Mouse (Mus musculus) liver, adult 2 months (tissue): Measurements from ENCODE around the gene Il12rb1. TPM values are rescaled to one million over a fixed set of nuclear protein-coding genes. Genes with fewer than 3 reads are reported as not detected.
A peak's percentile ranks its signal among the peaks of the same experiment; 100 is the strongest.

Source experiments
- DNase-seq: peaks from one replicate; pipeline ENCODE4 v3.0.0-alpha.2; 2011; ENCODE audit warnings: low read depth, low spot score; ENCODE audit errors: extremely low read depth
- H3K27ac ChIP-seq: fragments of 200-500 bp; replicated peaks from 2 replicates; pipeline ENCODE4 v1.5.1; 2012; ENCODE audit warnings: low read depth, mild to moderate bottlenecking, control low read depth, inconsistent platforms, low read length; ENCODE audit not compliant: insufficient read depth
- H3K27me3 ChIP-seq: fragments of 200-500 bp; 2 replicates; pipeline ENCODE4 v1.6.1; 2012; ENCODE audit warnings: mild to moderate bottlenecking, moderate library complexity, low read length, inconsistent platforms; ENCODE audit not compliant: control insufficient read depth, insufficient read depth
- H3K36me3 ChIP-seq: fragments of 200-500 bp; 2 replicates; pipeline ENCODE4 v1.6.1; 2012; ENCODE audit warnings: low read length, inconsistent platforms; ENCODE audit not compliant: control insufficient read depth, insufficient read depth
- H3K4me1 ChIP-seq: fragments of 200-500 bp; 2 replicates; pipeline ENCODE4 v1.6.1; 2011; ENCODE audit warnings: low read length; ENCODE audit not compliant: control insufficient read depth, insufficient read depth
- H3K4me3 ChIP-seq: fragments of 200-500 bp; 2 replicates; pipeline ENCODE4 v1.5.1; 2011; ENCODE audit warnings: low read depth, mild to moderate bottlenecking, control low read depth, low read length, moderate library complexity; ENCODE audit not compliant: insufficient read depth
- H3K79me2 ChIP-seq: fragments of 200-500 bp; 2 replicates; pipeline ENCODE4 v1.6.1; 2012; ENCODE audit warnings: inconsistent platforms, mild to moderate bottlenecking, low read length, moderate library complexity; ENCODE audit not compliant: control insufficient read depth, insufficient read depth
- H3K9ac ChIP-seq: fragments of 200-500 bp; 2 replicates; pipeline ENCODE4 v1.6.1; 2012; ENCODE audit warnings: low read depth, mild to moderate bottlenecking, control low read depth, inconsistent platforms, low read length
- CTCF ChIP-seq: fragments of 200-500 bp; IDR thresholded peaks from 2 replicates; pipeline ENCODE4 v1.5.1; 2011; ENCODE audit warnings: low read depth, low read length, control low read depth
- POLR2A ChIP-seq: fragments of 200-500 bp; IDR thresholded peaks from 2 replicates; pipeline ENCODE4 v1.6.1; 2011; ENCODE audit warnings: low read length, control low read depth; ENCODE audit not compliant: insufficient read depth; ENCODE audit errors: extremely low read depth
- WGBS: fragments of 180-500 bp; shearing (Covaris S2); methylation state at CpG from one replicate; pipeline ENCODE4 v1.1.7; 2018; 5-methylcytosine and 5-hydroxymethylcytosine counted together
- polyA plus RNA-seq: library from polyadenylated mRNA; depleted of rRNA; stranded (reverse); fragments of >200 nt; gene quantifications from 2 replicates; pipeline ENCODE4 v1.2.3, GENCODE M21; 2012
- total RNA-seq: library from RNA; depleted of rRNA; stranded (reverse); fragments of >200 nt; gene quantifications from 2 replicates; pipeline ENCODE4 v1.2.3, GENCODE M21; 2014

The Il12rb1 gene
- total and polyA plus RNA-seq, 2 experiments = 0.34 to 0.37 TPM

- Histone ChIP-seq H3K9ac (peak overlapping the region; percentile 79), H3K4me1 (peaks cover 17% of the 10 kb centered on the region), H3K36me3 (no peaks in the 10 kb centered on the region), H3K27ac (peak overlapping the region; percentile 42), H3K79me2 (peaks cover 3% of the 10 kb centered on the region; the same call in 1 of the 2 replicates), H3K4me3 (peak overlapping the region; percentile 71), H3K27me3 (no peaks in the 10 kb centered on the region)
- no peak for TF ChIP-seq POLR2A
- TF ChIP-seq CTCF = no peak
- DNase-seq = no peak
- 2% methylated on average over 47 of the region's 47 CpGs for WGBS
These were observed 4.3 kb upstream of the Il12rb1 start for GRCm38 (mm10) chr8:70803761-70804480.

DNA sequence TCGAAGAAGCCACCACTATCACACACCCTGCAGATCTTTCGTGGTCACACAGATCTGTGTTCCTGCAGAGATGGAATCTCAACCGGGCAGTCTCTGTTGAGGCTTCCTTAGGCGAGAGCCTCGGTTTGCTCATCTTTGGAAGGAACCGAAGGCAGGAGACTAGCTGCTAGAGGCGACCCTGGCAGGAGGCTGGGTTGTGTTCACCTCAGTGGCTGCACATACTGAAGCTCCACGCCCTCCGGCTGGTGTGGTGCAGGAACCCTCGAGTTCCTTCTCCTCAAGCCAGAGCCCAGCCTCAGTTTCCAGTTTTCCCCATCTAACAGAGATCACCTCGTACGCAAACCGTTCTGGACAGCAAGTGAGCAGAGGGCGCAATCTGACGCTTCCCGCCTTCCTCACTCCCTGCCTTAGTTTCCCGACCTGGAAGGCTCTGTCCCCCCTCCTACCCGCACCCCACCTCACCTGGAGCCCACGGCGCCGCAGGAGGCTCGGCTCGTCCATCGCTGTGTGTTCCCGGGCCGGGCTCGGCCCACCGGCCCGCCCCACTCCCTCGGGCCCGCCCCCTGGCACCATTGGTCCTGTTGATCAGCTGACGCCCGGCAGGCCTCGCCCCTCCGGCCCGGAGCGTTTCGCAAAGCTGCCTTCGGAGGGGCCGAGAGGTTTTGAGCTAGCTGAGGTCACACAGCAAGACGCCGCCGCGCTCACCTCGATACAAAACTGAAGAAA is 3.6 kb upstream of the Il12rb1 start, which contains the start of gene Mast3:
Mast3 (minus strand) TSS at position 574 of the 726 bp plus-strand sequence.
- Histone ChIP-seq H3K27me3 (no peaks in the 10 kb centered on the region), H3K79me2 (peaks cover 3% of the 10 kb centered on the region; the same call in 1 of the 2 replicates), H3K4me3 (peak within 1 kb of the TSS; percentile 71), H3K27ac (peak within 1 kb of the TSS; percentile 35), H3K36me3 (no peaks in the 10 kb centered on the region), H3K9ac (peak within 1 kb of the TSS; percentile 79), H3K4me1 (peaks cover 12% of the 10 kb centered on the region)
- under 1% methylated on average over 45 of the region's 45 CpGs for WGBS
- TF ChIP-seq CTCF (no peak), POLR2A (peak; percentile 90)
- DNase-seq = peak; percentile 72

DNA sequence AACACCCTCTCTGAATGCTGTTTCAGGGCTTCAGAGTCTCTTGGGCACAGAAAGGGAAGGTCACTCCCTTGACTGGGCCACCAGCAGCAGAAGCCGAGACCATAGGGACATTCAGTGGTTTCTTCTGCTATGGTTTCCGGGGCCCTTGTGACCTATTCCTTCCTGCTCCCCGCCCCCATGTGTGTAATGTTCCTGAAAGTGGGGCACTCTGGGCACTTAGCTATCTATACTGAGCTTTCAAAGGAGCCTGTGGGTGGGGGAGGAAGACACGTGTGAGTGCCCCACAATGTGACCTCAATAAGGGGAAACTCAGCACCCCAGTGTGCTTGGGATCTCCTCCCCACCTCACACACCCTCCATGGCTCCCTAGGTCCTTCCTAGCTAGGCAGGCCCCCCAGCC is 1.7 kb upstream of the Il12rb1 start:
- Histone ChIP-seq H3K27me3 (no peaks in the 10 kb centered on the region), H3K4me3 (no peak overlapping the region), H3K79me2 (peaks cover 3% of the 10 kb centered on the region; the same call in 1 of the 2 replicates), H3K27ac (no peak overlapping the region), H3K9ac (no peak overlapping the region), H3K36me3 (no peaks in the 10 kb centered on the region), H3K4me1 (peaks cover 7% of the 10 kb centered on the region)
- no peak for TF ChIP-seq POLR2A
- TF ChIP-seq CTCF = no peak
- 78% methylated on average over 4 of the region's 4 CpGs for WGBS
- DNase-seq = no peak

DNA sequence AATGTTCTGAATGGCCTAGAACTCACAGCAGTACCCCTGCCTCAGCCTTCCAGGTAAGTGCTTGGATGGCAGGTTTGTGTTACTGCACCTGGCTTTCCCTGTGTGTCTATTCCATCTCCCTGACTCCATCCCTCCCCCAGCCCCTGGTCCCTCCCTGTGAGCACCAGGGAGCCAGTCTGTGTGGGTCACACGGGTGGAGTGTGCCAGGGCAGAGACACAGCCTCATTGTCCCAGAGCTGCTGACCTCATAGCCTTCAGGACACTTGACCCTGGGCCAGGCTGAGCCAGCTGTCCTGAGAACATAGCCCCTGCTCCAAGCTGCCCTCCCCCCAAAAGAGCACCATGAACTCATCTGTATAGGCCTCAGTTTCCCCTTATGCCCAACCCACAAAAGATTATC is 945 bp upstream of the Il12rb1 start:
- Histone ChIP-seq H3K36me3 (no peaks in the 10 kb centered on the region), H3K9ac (no peak overlapping the region), H3K4me3 (no peak overlapping the region), H3K79me2 (peaks cover 2% of the 10 kb centered on the region; the same call in 1 of the 2 replicates), H3K27ac (no peak overlapping the region), H3K27me3 (no peaks in the 10 kb centered on the region), H3K4me1 (peaks cover 1% of the 10 kb centered on the region; the same call in 1 of the 2 replicates)
- 78% methylated on average over 1 of the region's 1 CpGs for WGBS
- TF ChIP-seq CTCF (no peak), POLR2A (no peak)
- no peak for DNase-seq

- 92% methylated on average over 8 of the region's 8 CpGs for WGBS
- Histone ChIP-seq H3K27me3 (no peaks in the 10 kb centered on the region), H3K4me1 (no peaks in the 10 kb centered on the region), H3K36me3 (no peaks in the 10 kb centered on the region), H3K27ac (no peak overlapping the region), H3K9ac (no peak overlapping the region), H3K4me3 (no peak overlapping the region), H3K79me2 (no peaks in the 10 kb centered on the region)
- DNase-seq = no peak
- TF ChIP-seq POLR2A (no peak), CTCF (no peak)
These were observed 879 bp downstream of the Il12rb1 start for GRCm38 (mm10) chr8:70808955-70809701.
